Mouse (Mus musculus) cerebellum, adult 2 months (tissue): Measurements from ENCODE around the gene Fgfr2.

Source experiments
- CTCF ChIP-seq: fragments of 200-500 bp; IDR thresholded peaks from 2 replicates; pipeline ENCODE4 v1.5.1; 2011; ENCODE audit warnings: low read depth, mild to moderate bottlenecking, control low read depth, low read length, moderate library complexity, borderline replicate concordance; ENCODE audit not compliant: insufficient read depth
- POLR2A ChIP-seq: fragments of 200-500 bp; IDR thresholded peaks from 2 replicates; pipeline ENCODE4 v1.6.1; 2011; ENCODE audit warnings: low read length, control low read depth, borderline replicate concordance; ENCODE audit not compliant: insufficient read depth

DNA sequence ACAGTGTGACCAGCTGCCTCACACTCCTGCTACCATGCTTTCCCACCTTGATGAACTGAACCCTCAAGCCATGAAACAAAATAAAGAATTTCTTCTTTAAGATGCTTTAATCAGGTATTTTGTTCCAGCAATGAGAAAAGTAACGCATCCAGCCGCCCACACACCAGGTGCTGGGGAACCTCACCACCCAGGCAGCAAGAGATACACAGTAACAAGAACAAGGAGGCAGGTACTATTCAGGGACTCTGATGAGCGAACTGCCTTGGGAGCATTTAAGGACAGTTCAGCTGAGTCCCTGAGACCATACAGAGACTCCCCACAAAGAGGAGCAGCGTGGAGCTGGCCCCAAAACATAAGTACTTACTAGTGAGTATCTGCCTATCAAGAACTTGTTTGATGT is 1016.3 kb downstream of the Fgfr2 start:
- TF ChIP-seq CTCF (no peak), POLR2A (no peak)
